Mouse (Mus musculus): ENCODE data around the gene Htatip2. TPM values are rescaled to one million over a fixed set of nuclear protein-coding genes. Genes with fewer than 3 reads are reported as not detected.

The Htatip2 gene
- total and polyA plus RNA-seq, 2 experiments: 22.6 to 29.6 TPM

GRCm38 (mm10) chr7:49764011-49764716, 5.2 kb downstream of the Htatip2 start:
- no peak overlapping the region for H3K9ac ChIP-seq (ENCODE audit: low read depth, low read length)
- peak; percentile 77 for DNase-seq (ENCODE audit: extremely low read depth, low read depth, low spot score)
- H3K4me1 ChIP-seq (ENCODE audit: control insufficient read depth, insufficient read depth, low read length): peaks cover 28% of the 10 kb centered on the region
- H3K36me3 ChIP-seq (ENCODE audit: control insufficient read depth, insufficient read depth, low read length): peaks cover 39% of the 10 kb centered on the region
- TF ChIP-seq POLR2A (IDR thresholded peaks at IDR 0.05; ENCODE audit: extremely low read depth, insufficient read depth, low read length) (no peak), CTCF (IDR thresholded peaks at IDR 0.05; ENCODE audit: low read depth, low read length) (no peak)
- 0 out of 2 replicates have a peak overlapping the region, but pooled peaks have one; percentile 24 for H3K27ac ChIP-seq (replicated peaks; ENCODE audit: insufficient read depth, low read depth, low read length)
- H3K4me3 ChIP-seq (ENCODE audit: insufficient read depth, low read depth, low read length): no peak overlapping the region
- 23% methylated on average over 10 of the region's 10 CpGs for WGBS
- H3K79me2 ChIP-seq (ENCODE audit: control insufficient read depth, insufficient read depth, low read length): peaks cover 2% of the 10 kb centered on the region; the same call in 1 of the 2 replicates
- no peaks in the 10 kb centered on the region for H3K27me3 ChIP-seq (ENCODE audit: control insufficient read depth, insufficient read depth, low read length)

DNA sequence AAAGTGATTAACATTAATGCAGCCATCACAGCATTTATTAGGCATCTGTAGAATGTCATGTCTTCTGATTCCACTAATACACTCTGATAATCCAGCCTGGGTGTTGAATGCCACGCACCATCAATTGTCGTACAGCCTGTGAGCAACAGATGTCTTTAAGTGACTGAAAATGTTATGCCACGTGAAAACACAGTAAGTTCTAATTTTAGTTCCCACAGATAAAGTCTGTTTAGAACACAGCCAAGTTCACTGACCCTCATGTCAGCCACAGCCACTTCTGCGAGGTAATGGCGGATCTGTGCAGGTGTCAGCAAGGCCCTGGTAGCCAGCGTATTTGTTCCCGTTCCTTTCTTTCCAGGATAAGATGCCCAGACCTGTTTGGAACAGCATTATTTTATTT, 7.3 kb downstream of the Htatip2 start:
- H3K4me1 ChIP-seq (ENCODE audit: control insufficient read depth, insufficient read depth, low read length): peaks cover 13% of the 10 kb centered on the region
- peak; percentile 34 for DNase-seq (ENCODE audit: extremely low read depth, low read depth, low spot score)
- peaks cover 2% of the 10 kb centered on the region; the same call in 1 of the 2 replicates for H3K79me2 ChIP-seq (ENCODE audit: control insufficient read depth, insufficient read depth, low read length)
- H3K9ac ChIP-seq (ENCODE audit: low read depth, low read length): no peak overlapping the region
- no peak overlapping the region for H3K27ac ChIP-seq (replicated peaks; ENCODE audit: insufficient read depth, low read depth, low read length)
- WGBS: 75% methylated on average over 7 of the region's 7 CpGs
- H3K4me3 ChIP-seq (ENCODE audit: insufficient read depth, low read depth, low read length): no peak overlapping the region
- no peaks in the 10 kb centered on the region for H3K27me3 ChIP-seq (ENCODE audit: control insufficient read depth, insufficient read depth, low read length)
- TF ChIP-seq CTCF (IDR thresholded peaks at IDR 0.05; ENCODE audit: low read depth, low read length) (no peak), POLR2A (IDR thresholded peaks at IDR 0.05; ENCODE audit: extremely low read depth, insufficient read depth, low read length) (no peak)
- H3K36me3 ChIP-seq (ENCODE audit: control insufficient read depth, insufficient read depth, low read length): peaks cover 48% of the 10 kb centered on the region

DNA sequence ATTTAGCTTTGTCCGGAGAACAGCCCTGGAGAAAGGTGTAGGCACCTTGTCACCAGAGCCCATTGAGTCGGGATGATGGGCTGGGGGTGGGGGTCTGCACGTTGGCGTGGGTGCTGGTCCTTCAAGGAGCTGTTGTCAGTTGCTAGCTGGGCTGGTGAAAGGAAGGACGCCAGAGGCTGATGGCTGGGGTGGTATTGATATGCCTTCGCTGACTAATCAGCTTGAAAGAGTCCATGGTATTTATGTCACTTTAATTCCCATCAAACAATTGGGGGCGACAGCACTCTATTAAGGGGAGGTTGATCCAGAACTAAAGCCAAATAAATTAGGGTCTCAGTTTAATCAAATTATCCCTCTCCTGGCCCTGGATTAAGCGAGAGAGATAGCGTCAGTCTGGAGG, 9.6 kb downstream of the Htatip2 start:
- Histone ChIP-seq H3K36me3 (ENCODE audit: control insufficient read depth, insufficient read depth, low read length) (peaks cover 64% of the 10 kb centered on the region), H3K79me2 (ENCODE audit: control insufficient read depth, insufficient read depth, low read length) (no peaks in the 10 kb centered on the region), H3K4me3 (ENCODE audit: insufficient read depth, low read depth, low read length) (no peak overlapping the region), H3K27me3 (ENCODE audit: control insufficient read depth, insufficient read depth, low read length) (no peaks in the 10 kb centered on the region), H3K9ac (ENCODE audit: low read depth, low read length) (no peak overlapping the region), H3K27ac (replicated peaks; ENCODE audit: insufficient read depth, low read depth, low read length) (no peak overlapping the region), H3K4me1 (ENCODE audit: control insufficient read depth, insufficient read depth, low read length) (peaks cover 4% of the 10 kb centered on the region)
- no peak for DNase-seq (ENCODE audit: extremely low read depth, low read depth, low spot score)
- no peak for TF ChIP-seq CTCF (IDR thresholded peaks at IDR 0.05; ENCODE audit: low read depth, low read length)
- TF ChIP-seq POLR2A (IDR thresholded peaks at IDR 0.05; ENCODE audit: extremely low read depth, insufficient read depth, low read length): no peak
- WGBS: 83% methylated on average over 9 of the region's 9 CpGs

DNA sequence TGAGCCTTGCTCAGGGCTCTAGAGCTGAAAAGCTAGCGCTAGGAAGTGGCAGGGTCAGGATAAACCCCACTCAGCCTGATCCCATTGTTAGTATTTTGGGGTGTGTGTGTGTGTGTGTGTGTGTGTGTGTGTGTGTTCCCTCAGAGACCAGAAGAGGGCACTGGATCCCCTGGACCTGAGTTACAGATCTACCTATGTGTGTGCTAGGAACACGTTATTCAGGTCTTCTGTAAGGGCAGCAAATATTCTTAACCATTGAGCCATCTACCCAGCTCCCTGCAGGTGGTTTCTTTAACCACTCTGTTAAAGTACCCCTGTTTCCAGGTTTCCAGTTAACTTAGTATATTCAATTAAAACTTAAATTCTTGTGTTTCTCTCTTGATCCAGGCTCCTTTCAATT, 15.5 kb downstream of the Htatip2 start:
- Histone ChIP-seq H3K27me3 (ENCODE audit: control insufficient read depth, insufficient read depth, low read length) (no peaks in the 10 kb centered on the region), H3K36me3 (ENCODE audit: control insufficient read depth, insufficient read depth, low read length) (peaks cover 43% of the 10 kb centered on the region), H3K4me3 (ENCODE audit: insufficient read depth, low read depth, low read length) (no peak overlapping the region), H3K79me2 (ENCODE audit: control insufficient read depth, insufficient read depth, low read length) (no peaks in the 10 kb centered on the region), H3K9ac (ENCODE audit: low read depth, low read length) (no peak overlapping the region), H3K27ac (replicated peaks; ENCODE audit: insufficient read depth, low read depth, low read length) (no peak overlapping the region), H3K4me1 (ENCODE audit: control insufficient read depth, insufficient read depth, low read length) (peaks cover 2% of the 10 kb centered on the region; the same call in 1 of the 2 replicates)
- WGBS: 91% methylated on average over 2 of the region's 2 CpGs
- DNase-seq (ENCODE audit: extremely low read depth, low read depth, low spot score): no peak
- no peak for TF ChIP-seq POLR2A (IDR thresholded peaks at IDR 0.05; ENCODE audit: extremely low read depth, insufficient read depth, low read length)
- TF ChIP-seq CTCF (IDR thresholded peaks at IDR 0.05; ENCODE audit: low read depth, low read length): no peak

DNA sequence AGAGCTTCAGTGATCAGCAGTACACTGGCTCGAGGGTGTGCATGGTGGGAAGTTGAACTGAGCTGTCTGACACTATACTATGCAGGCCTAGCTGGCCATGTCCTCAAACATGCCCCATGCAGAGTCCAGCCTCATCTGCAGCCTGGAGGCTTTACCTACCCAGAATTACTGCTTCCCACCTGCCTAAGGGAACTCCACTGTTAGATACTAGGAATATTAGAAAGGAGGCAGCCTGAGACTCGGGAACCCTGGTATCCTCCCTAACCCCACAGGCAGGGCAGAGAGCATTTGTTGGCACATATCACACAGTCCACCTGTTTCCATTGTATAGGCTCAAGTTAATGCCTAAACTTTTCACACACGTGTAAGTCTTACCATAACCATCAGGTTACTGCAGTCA, 18.7 kb downstream of the Htatip2 start:
- TF ChIP-seq POLR2A (IDR thresholded peaks at IDR 0.05; ENCODE audit: extremely low read depth, insufficient read depth, low read length) (no peak), CTCF (IDR thresholded peaks at IDR 0.05; ENCODE audit: low read depth, low read length) (no peak)
- no peaks in the 10 kb centered on the region for H3K79me2 ChIP-seq (ENCODE audit: control insufficient read depth, insufficient read depth, low read length)
- no peak overlapping the region for H3K4me3 ChIP-seq (ENCODE audit: insufficient read depth, low read depth, low read length)
- 34% methylated on average over 3 of the region's 3 CpGs for WGBS
- no peak for DNase-seq (ENCODE audit: extremely low read depth, low read depth, low spot score)
- H3K27ac ChIP-seq (replicated peaks; ENCODE audit: insufficient read depth, low read depth, low read length): no peak overlapping the region
- H3K9ac ChIP-seq (ENCODE audit: low read depth, low read length): no peak overlapping the region
- H3K27me3 ChIP-seq (ENCODE audit: control insufficient read depth, insufficient read depth, low read length): no peaks in the 10 kb centered on the region
- H3K36me3 ChIP-seq (ENCODE audit: control insufficient read depth, insufficient read depth, low read length): peaks cover 30% of the 10 kb centered on the region
- H3K4me1 ChIP-seq (ENCODE audit: control insufficient read depth, insufficient read depth, low read length): peaks cover 2% of the 10 kb centered on the region; the same call in 1 of the 2 replicates
